Mouse (Mus musculus): ENCODE results near the gene Fndc4. TPM values are rescaled to one million over a fixed set of nuclear protein-coding genes. Genes with fewer than 3 reads are reported as not detected.

Gene Fndc4
- polyA plus RNA-seq, 1 experiment: 17.7 TPM

DNA sequence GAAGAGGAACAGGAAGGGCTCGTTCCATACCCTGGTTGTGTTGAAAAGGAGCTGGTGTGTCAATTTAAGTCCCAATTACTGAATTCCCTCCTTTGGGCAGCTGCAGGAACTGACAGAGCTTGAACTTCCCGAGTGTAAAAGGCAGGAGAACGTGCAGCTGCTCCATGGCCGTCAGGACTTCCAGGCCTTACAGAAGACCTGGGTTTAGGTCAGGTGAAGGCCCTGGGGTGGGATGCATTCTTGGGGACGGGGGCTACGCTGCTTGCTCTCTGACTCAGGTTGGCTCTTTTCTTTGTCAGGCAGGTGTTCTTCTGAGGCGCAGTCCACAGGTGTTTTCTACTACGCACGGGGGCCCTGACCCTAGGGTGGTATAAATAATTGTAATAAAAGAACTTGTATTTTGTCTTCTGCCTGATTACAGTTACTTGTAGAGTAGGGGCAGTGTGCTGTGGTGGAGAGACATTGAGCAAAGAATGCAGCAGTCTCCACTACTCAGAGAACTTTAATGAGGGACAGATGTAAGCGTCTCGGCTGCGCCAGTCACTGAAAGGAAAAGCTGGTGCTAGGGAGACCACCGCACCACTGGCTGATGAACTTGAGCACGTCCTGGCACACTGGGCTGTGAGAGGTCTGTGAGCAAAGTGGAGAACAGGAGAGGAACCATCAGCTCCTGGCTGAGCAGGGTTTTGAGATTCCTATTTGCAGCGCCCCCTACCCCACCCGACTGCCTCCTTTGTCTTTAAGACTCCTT lies 42.9 kb downstream of the Fndc4 start:
- Histone ChIP-seq H3K4me3 (ENCODE audit: insufficient read depth, poor library complexity, severe bottlenecking) (no peak overlapping the region), H3K79me3 (ENCODE audit: low read depth) (no peaks in the 10 kb centered on the region)

DNA sequence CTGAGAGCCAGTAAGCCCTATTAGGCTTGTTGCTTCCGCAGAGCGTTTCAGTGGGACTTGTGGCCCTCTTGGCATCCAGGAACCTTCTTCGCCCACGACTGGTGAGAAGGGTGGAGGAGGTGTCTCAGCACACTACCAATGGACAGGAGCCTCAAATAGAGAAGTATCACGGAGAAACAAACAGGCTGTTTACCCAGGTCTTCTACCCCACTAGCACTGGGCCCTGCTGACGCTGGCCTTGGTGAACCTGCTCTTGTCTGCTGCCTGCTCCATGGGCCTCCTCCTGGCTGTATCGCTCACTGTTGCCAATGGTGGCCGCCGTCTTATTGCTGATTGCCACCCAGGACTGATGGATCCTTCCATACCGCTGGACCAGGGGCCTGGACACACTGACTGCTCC lies 43.7 kb downstream of the Fndc4 start:
- Histone ChIP-seq H3K36me3 (ENCODE audit: control insufficient read depth, insufficient read depth) (peaks cover 51% of the 10 kb centered on the region), H3K4me3 (ENCODE audit: insufficient read depth, poor library complexity, severe bottlenecking) (no peak overlapping the region), H3K79me3 (ENCODE audit: low read depth) (no peaks in the 10 kb centered on the region), H3ac (ENCODE audit: control insufficient read depth, insufficient read length, low read depth) (no peak overlapping the region), H3K27me3 (ENCODE audit: control insufficient read depth, insufficient read depth, insufficient read length) (no peaks in the 10 kb centered on the region), H3K79me2 (ENCODE audit: control insufficient read depth, insufficient read depth) (no peaks in the 10 kb centered on the region)
- TF ChIP-seq CTCF (IDR thresholded peaks at IDR 0.05; ENCODE audit: control insufficient read depth, insufficient read depth, insufficient read length) (no peak), CEBPB (IDR thresholded peaks at IDR 0.05; ENCODE audit: low read depth) (no peak), FOSL1 (IDR thresholded peaks at IDR 0.05; ENCODE audit: insufficient read depth, low read length, poor library complexity, severe bottlenecking) (no peak), USF1 (IDR thresholded peaks at IDR 0.05; ENCODE audit: low read depth) (no peak), MYOD1 (IDR thresholded peaks at IDR 0.05; ENCODE audit: control insufficient read depth, insufficient read length, low read depth) (no peak), MYOG (IDR thresholded peaks at IDR 0.05; ENCODE audit: control insufficient read depth, extremely low read depth, insufficient read length) (no peak)

More for the DNA sequence above, 42.9 kb downstream of the Fndc4 start:
- Histone ChIP-seq H3K27me3 (ENCODE audit: control insufficient read depth, insufficient read depth, insufficient read length) (no peaks in the 10 kb centered on the region), H3K36me3 (ENCODE audit: control insufficient read depth, insufficient read depth) (peaks cover 44% of the 10 kb centered on the region), H3K79me2 (ENCODE audit: control insufficient read depth, insufficient read depth) (no peaks in the 10 kb centered on the region), H3ac (ENCODE audit: control insufficient read depth, insufficient read length, low read depth) (no peak overlapping the region)
- TF ChIP-seq MAX (IDR thresholded peaks at IDR 0.05) (no peak), MYOD1 (IDR thresholded peaks at IDR 0.05; ENCODE audit: control insufficient read depth, insufficient read length, low read depth) (no peak), USF1 (IDR thresholded peaks at IDR 0.05; ENCODE audit: low read depth) (no peak), FOSL1 (IDR thresholded peaks at IDR 0.05; ENCODE audit: insufficient read depth, low read length, poor library complexity, severe bottlenecking) (no peak), CEBPB (IDR thresholded peaks at IDR 0.05; ENCODE audit: low read depth) (no peak), CTCF (IDR thresholded peaks at IDR 0.05; ENCODE audit: control insufficient read depth, insufficient read depth, insufficient read length) (no peak), MYOG (IDR thresholded peaks at IDR 0.05; ENCODE audit: control insufficient read depth, extremely low read depth, insufficient read length) (no peak)

DNA sequence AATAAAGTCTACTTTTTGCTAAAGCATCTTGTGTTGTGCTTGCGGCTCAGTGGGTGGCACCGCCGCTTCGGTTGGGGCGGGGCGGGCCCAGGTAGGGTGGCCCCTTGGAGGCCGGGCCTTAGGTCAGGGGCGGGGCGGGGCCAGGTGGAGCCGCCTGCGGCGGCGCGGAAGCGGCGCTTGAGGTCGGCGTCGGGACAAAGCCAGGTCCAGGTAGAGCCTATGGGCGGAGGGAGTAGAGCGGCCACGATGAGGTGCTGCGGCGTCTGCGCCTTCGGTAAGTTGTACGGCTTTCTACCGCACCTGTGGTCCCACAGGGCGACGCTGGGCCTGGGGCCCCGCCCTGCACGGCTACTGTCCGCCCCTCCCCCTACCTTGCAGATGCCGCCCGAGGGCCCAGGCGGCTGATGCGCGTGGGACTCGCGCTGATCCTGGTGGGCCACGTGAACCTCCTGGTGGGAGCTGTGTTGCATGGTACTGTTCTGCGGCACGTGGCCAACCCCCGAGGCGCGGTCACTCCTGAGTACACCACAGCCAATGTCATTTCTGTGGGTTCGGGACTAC lies 44.3 kb downstream of the Fndc4 start, which contains the start of gene Krtcap3:
Gene Krtcap3 (plus strand): TSS at position 151 of the 561 bp plus-strand sequence.
- TF ChIP-seq FOSL1 (IDR thresholded peaks at IDR 0.05; ENCODE audit: insufficient read depth, low read length, poor library complexity, severe bottlenecking) (no peak), USF1 (IDR thresholded peaks at IDR 0.05; ENCODE audit: low read depth) (no peak)
- H3K79me3 ChIP-seq (ENCODE audit: low read depth): no peaks in the 10 kb centered on the region
- H3K36me3 ChIP-seq (ENCODE audit: control insufficient read depth, insufficient read depth): peaks cover 55% of the 10 kb centered on the region
- H3K79me2 ChIP-seq (ENCODE audit: control insufficient read depth, insufficient read depth): no peaks in the 10 kb centered on the region
- H3K27me3 ChIP-seq (ENCODE audit: control insufficient read depth, insufficient read depth, insufficient read length): no peaks in the 10 kb centered on the region
- H3ac ChIP-seq (ENCODE audit: control insufficient read depth, insufficient read length, low read depth): no peak within 1 kb of the TSS
- H3K4me3 ChIP-seq (ENCODE audit: insufficient read depth, poor library complexity, severe bottlenecking): no peak within 1 kb of the TSS

DNA sequence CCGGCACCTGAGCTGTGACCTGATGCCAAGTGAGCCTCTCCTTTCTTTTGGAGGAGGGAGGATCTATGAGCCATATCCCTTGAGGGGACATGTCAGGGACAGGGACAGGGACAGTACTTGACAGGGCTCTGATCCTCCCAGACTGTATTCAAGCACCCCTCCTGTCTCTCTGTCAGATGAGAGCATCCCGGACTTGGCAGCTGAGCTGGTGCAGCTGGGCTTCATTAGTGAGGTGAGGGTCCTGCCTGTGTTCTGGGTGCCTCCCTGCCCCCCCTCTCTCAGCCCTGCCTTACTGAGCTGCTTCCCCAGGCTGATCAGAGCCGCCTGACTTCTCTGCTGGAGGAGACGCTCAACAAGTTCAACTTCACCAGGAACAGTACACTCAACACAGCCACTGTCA lies 45.2 kb downstream of the Fndc4 start:
- Histone ChIP-seq H3K79me2 (ENCODE audit: control insufficient read depth, insufficient read depth) (no peaks in the 10 kb centered on the region), H3ac (ENCODE audit: control insufficient read depth, insufficient read length, low read depth) (no peak overlapping the region)

More for the DNA sequence above, 45.2 kb downstream of the Fndc4 start:
- Histone ChIP-seq H3K36me3 (ENCODE audit: control insufficient read depth, insufficient read depth) (peaks cover 64% of the 10 kb centered on the region), H3K27me3 (ENCODE audit: control insufficient read depth, insufficient read depth, insufficient read length) (no peaks in the 10 kb centered on the region), H3K79me3 (ENCODE audit: low read depth) (no peaks in the 10 kb centered on the region), H3K4me3 (ENCODE audit: insufficient read depth, poor library complexity, severe bottlenecking) (no peak overlapping the region)
- no peak for TF ChIP-seq MAX (IDR thresholded peaks at IDR 0.05)
- TF ChIP-seq MYOD1 (IDR thresholded peaks at IDR 0.05; ENCODE audit: control insufficient read depth, insufficient read length, low read depth): no peak
- TF ChIP-seq CTCF (IDR thresholded peaks at IDR 0.05; ENCODE audit: control insufficient read depth, insufficient read depth, insufficient read length): no peak
- no peak for TF ChIP-seq CEBPB (IDR thresholded peaks at IDR 0.05; ENCODE audit: low read depth)
- TF ChIP-seq MYOG (IDR thresholded peaks at IDR 0.05; ENCODE audit: control insufficient read depth, extremely low read depth, insufficient read length): no peak
- no peak for TF ChIP-seq FOSL1 (IDR thresholded peaks at IDR 0.05; ENCODE audit: insufficient read depth, low read length, poor library complexity, severe bottlenecking)
- no peak for TF ChIP-seq USF1 (IDR thresholded peaks at IDR 0.05; ENCODE audit: low read depth)

Other genes starting within 250 kb of the Fndc4 start
- gene Atraid, start 247.8 kb downstream of the Fndc4 start, polyA plus RNA-seq (2012; fragmentation: generic; extraction: Trizol): 70.7 TPM
- gene Slc5a6, start 247.2 kb downstream of the Fndc4 start, polyA plus RNA-seq (2012; fragmentation: generic; extraction: Trizol): 11.6 TPM
- gene Cad, start 241.3 kb downstream of the Fndc4 start, polyA plus RNA-seq (2012; fragmentation: generic; extraction: Trizol): 64.9 TPM
- gene Dnajc5g, start 189.8 kb downstream of the Fndc4 start, polyA plus RNA-seq (2012; fragmentation: generic; extraction: Trizol): not detected
- gene Slc30a3, start 187.8 kb downstream of the Fndc4 start, polyA plus RNA-seq (2012; fragmentation: generic; extraction: Trizol): 0.71 TPM
- gene Trim54, start 179.4 kb downstream of the Fndc4 start, polyA plus RNA-seq (2012; fragmentation: generic; extraction: Trizol): 6.5 TPM
- gene Ucn, start 157.3 kb downstream of the Fndc4 start, polyA plus RNA-seq (2012; fragmentation: generic; extraction: Trizol): not detected
- 35.6 TPM for gene Mpv17, start 141.8 kb downstream of the Fndc4 start, polyA plus RNA-seq (2012; fragmentation: generic; extraction: Trizol)
- 2.9 TPM for gene Gm29609, start 116.2 kb downstream of the Fndc4 start, polyA plus RNA-seq (2012; fragmentation: generic; extraction: Trizol)
- 36.9 TPM for gene Gtf3c2, start 115.9 kb downstream of the Fndc4 start, polyA plus RNA-seq (2012; fragmentation: generic; extraction: Trizol)
- gene Snx17, start 102.9 kb downstream of the Fndc4 start, polyA plus RNA-seq (2012; fragmentation: generic; extraction: Trizol): 115 TPM
- 46.8 TPM for gene Eif2b4, start 102.7 kb downstream of the Fndc4 start, polyA plus RNA-seq (2012; fragmentation: generic; extraction: Trizol)
- 20.9 TPM for gene Zfp513, start 93.8 kb downstream of the Fndc4 start, polyA plus RNA-seq (2012; fragmentation: generic; extraction: Trizol)
- gene Ppm1g, start 75.4 kb downstream of the Fndc4 start, polyA plus RNA-seq (2012; fragmentation: generic; extraction: Trizol): 159 TPM
- gene Nrbp1, start 55.2 kb downstream of the Fndc4 start, polyA plus RNA-seq (2012; fragmentation: generic; extraction: Trizol): 59.1 TPM
- 0.09 TPM for gene Gm9970, start 54.8 kb downstream of the Fndc4 start, polyA plus RNA-seq (2012; fragmentation: generic; extraction: Trizol)
- 0.88 TPM for gene Krtcap3, start 44.4 kb downstream of the Fndc4 start, polyA plus RNA-seq (2012; fragmentation: generic; extraction: Trizol)
- 10.7 TPM for gene Ift172, start 5.0 kb downstream of the Fndc4 start, polyA plus RNA-seq (2012; fragmentation: generic; extraction: Trizol)
- gene Gckr, start 1.4 kb upstream of the Fndc4 start, polyA plus RNA-seq (2012; fragmentation: generic; extraction: Trizol): not detected
- gene Zfp512, start 156.4 kb upstream of the Fndc4 start, polyA plus RNA-seq (2012; fragmentation: generic; extraction: Trizol): 11.6 TPM
- gene 4930548H24Rik, start 189.7 kb upstream of the Fndc4 start, polyA plus RNA-seq (2012; fragmentation: generic; extraction: Trizol): 0.02 TPM
- gene Gpn1, start 198.7 kb upstream of the Fndc4 start, polyA plus RNA-seq (2012; fragmentation: generic; extraction: Trizol): 20.0 TPM
- 17.0 TPM for gene Slc4a1ap, start 230.9 kb upstream of the Fndc4 start, polyA plus RNA-seq (2012; fragmentation: generic; extraction: Trizol)
- gene Supt7l, start 231.7 kb upstream of the Fndc4 start, polyA plus RNA-seq (2012; fragmentation: generic; extraction: Trizol): 9.5 TPM